Mouse (Mus musculus) midbrain, embryonic 11.5 days (tissue): ENCODE results near the gene Slc25a54. TPM values are rescaled to one million over a fixed set of nuclear protein-coding genes. Genes with fewer than 3 reads are reported as not detected.

ENCODE experiments used
- ATAC-seq: fragments of 200-750 bp; cut with Nextera tagmentation; 2 replicates; pipeline ENCODE4 v1.8.0; 2017; ENCODE audit warnings: moderate TSS enrichment, moderate library complexity; ENCODE audit not compliant: low FRiP score
- DNase-seq: peaks from one replicate; pipeline ENCODE4 v3.0.0; 2015; ENCODE audit warnings: low spot score; ENCODE audit errors: missing footprints
- H3K27ac ChIP-seq: fragments of 300-500 bp; sonication (generic); 2 replicates; pipeline ENCODE4 v1.5.1; 2014; ENCODE audit warnings: low read depth, low read length
- H3K27me3 ChIP-seq: fragments of 300-500 bp; sonication (generic); 2 replicates; pipeline ENCODE4 v1.6.1; 2014; ENCODE audit warnings: mild to moderate bottlenecking, low read length, moderate library complexity, mixed read lengths; ENCODE audit not compliant: control insufficient read depth, insufficient read depth
- H3K36me3 ChIP-seq: fragments of 300-500 bp; sonication (generic); 2 replicates; pipeline ENCODE4 v1.6.1; 2014; ENCODE audit warnings: mild to moderate bottlenecking, low read length, moderate library complexity, mixed read lengths; ENCODE audit not compliant: control insufficient read depth, insufficient read depth
- H3K4me1 ChIP-seq: fragments of 300-500 bp; sonication (generic); 2 replicates; pipeline ENCODE4 v1.6.1; 2014; ENCODE audit warnings: low read length; ENCODE audit not compliant: control insufficient read depth, insufficient read depth
- H3K4me2 ChIP-seq: fragments of 300-500 bp; sonication (generic); 2 replicates; pipeline ENCODE4 v1.6.1; 2014; ENCODE audit warnings: mild to moderate bottlenecking, moderate library complexity
- H3K4me3 ChIP-seq: fragments of 300-500 bp; sonication (generic); 2 replicates; pipeline ENCODE4 v1.5.1; 2014; ENCODE audit warnings: low read depth, low read length
- H3K9ac ChIP-seq: fragments of 300-500 bp; sonication (generic); 2 replicates; pipeline ENCODE4 v1.6.1; 2014; ENCODE audit warnings: low read length
- H3K9me3 ChIP-seq: fragments of 300-500 bp; sonication (generic); 2 replicates; pipeline ENCODE4 v1.6.1; 2016; ENCODE audit warnings: low read length; ENCODE audit not compliant: control insufficient read depth
- WGBS: fragments of 180-500 bp; shearing (Covaris S2); extraction: QIAGEN DNeasy Blood & Tissue Kit; methylation state at CpG from one replicate; pipeline ENCODE4 v1.1.7; 2014; 5-methylcytosine and 5-hydroxymethylcytosine counted together
- polyA plus RNA-seq: library from polyadenylated mRNA; unstranded; fragments of >200 nt; fragmentation: Nextera tagmentation; extraction: Ambion mirVana; gene quantifications from 2 replicates; pipeline ENCODE4 v1.2.1, GENCODE M21; 2014

The Slc25a54 gene
- polyA plus RNA-seq, 1 experiment from 2014 or later: not detected

DNA sequence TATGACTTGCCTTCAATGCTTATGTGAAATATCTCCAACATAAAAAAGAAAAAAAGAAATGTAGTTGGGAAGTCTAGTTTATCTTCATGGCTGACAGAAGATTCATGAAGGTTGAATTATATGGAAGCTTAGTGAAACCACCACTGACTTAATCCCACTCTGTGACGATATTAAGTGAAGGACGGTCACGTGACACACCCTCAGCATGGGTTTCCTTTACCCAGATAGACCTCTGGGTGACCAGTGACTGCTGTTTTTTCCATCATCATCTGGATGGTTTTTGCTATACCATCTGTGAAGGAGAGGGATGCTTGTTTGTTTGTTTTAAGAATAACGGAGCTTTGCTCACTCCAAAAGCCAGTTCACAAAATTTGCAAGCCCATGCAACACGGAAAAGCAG, 39.3 kb downstream of the Slc25a54 start:
- Histone ChIP-seq H3K4me2 (no peak overlapping the region), H3K27me3 (no peaks in the 10 kb centered on the region; the same call in 1 of the 2 replicates), H3K4me3 (no peak overlapping the region), H3K36me3 (no peaks in the 10 kb centered on the region), H3K4me1 (peaks cover 11% of the 10 kb centered on the region), H3K9ac (no peak overlapping the region), H3K27ac (no peak overlapping the region), H3K9me3 (no peaks in the 10 kb centered on the region)
- DNase-seq (no peak), ATAC-seq (no peak)
- 85% methylated on average over 5 of the region's 5 CpGs for WGBS

DNA sequence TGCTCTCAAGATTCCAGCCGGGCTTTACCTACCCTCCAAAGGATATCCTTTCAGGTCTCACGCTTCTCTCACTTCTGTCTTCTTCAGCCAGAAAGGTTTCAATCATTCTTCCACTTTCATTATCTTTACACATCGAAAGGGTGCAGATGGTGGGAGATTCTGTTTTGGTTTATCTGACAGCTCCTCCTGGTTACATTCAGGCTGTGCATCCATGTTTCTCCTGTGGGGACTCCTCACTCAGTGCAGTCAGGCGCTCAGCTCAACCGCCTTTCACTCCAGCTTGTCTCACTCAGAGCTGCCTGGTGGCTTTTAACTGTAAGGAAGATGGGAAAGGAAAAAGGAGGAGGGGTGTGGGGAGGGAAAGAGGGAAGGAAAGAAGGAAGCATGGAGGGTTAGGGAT, 39.7 kb downstream of the Slc25a54 start:
- Histone ChIP-seq H3K27me3 (no peaks in the 10 kb centered on the region; the same call in 1 of the 2 replicates), H3K36me3 (no peaks in the 10 kb centered on the region), H3K9ac (no peak overlapping the region), H3K4me2 (no peak overlapping the region), H3K4me3 (no peak overlapping the region), H3K9me3 (no peaks in the 10 kb centered on the region), H3K4me1 (peaks cover 11% of the 10 kb centered on the region), H3K27ac (no peak overlapping the region)
- WGBS: 83% methylated on average over 5 of the region's 5 CpGs
- DNase-seq (no peak), ATAC-seq (no peak)

DNA sequence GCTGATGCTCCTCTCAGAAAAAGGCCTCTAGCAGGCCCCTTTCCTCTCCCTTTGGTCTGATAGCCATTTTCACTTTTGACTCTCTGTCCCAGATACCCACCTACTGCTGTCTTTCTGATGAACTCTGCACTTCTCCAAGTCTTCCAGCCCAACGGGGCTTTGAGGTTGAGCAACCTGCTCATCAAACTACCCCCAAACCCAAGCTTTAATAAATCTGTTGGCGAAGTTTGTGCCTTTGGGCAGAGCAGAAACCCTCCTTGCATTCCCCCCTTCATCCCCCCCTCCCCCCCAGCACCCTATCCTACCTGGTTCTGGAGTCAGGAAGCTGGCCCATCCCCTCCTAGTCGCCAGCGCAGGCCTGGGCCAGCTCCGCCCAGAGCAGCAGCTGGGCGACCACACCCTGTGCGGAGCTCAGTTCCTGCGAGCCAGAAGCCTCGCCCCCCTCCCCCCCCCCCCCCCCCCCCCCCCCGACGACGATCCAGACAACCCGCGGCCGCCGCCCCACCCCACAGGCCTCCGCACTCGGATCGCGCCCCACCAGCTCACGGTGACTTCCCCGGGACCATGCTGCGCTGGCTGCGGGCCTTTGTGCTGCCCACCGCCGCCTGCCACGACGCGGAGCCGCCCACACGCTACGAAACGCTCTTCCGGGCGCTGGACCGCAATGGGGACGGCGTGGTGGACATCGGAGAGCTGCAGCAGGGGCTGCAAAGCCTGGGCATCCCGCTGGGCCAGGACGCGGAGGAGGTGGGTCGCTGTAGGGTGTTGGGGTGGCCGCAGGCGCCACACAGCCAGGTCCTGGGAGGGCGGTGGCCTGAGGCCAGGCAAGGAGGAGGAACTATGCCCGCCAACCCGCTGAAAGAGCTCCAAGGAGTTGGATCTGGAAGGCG, 42.6 kb downstream of the Slc25a54 start, which contains the start of gene Slc25a24:
Slc25a24 (plus strand) TSS at position 509 of the 890 bp plus-strand sequence.
- DNase-seq: peak; percentile 97
- Histone ChIP-seq H3K27me3 (no peaks in the 10 kb centered on the region; the same call in 1 of the 2 replicates), H3K4me3 (peak within 1 kb of the TSS; percentile 71), H3K4me2 (peak within 1 kb of the TSS; percentile 71), H3K9ac (peak within 1 kb of the TSS; percentile 98), H3K36me3 (no peaks in the 10 kb centered on the region), H3K9me3 (no peaks in the 10 kb centered on the region), H3K4me1 (peaks cover 11% of the 10 kb centered on the region), H3K27ac (peak within 1 kb of the TSS; percentile 54; the same call in 1 of the 2 replicates)
- WGBS: 2% methylated on average over 32 of the region's 49 CpGs
- peak; percentile 96 for ATAC-seq

DNA sequence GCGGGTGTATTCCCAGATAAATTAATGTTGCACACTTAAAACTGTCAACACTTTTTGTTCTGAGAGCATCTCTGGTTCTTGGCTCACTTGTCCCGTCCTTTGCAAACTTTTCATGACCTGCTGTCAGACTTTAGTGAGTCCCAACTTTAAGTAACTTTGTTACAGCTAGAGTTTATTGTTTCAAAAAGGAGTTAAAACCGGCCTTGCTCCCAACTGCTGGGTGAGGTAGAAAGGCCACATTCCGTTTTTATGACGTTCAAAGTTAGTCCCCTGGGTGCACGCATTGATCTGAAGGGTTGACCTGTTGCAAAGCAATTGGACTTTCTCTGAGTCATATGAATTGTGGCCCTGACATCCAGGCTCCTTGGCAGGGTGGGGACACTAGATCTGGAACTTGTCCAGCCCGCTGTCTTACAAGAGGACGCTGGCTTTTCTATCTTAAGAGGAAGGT, 43.3 kb downstream of the Slc25a54 start:
- peaks cover 11% of the 10 kb centered on the region for H3K4me1 ChIP-seq

DNA sequence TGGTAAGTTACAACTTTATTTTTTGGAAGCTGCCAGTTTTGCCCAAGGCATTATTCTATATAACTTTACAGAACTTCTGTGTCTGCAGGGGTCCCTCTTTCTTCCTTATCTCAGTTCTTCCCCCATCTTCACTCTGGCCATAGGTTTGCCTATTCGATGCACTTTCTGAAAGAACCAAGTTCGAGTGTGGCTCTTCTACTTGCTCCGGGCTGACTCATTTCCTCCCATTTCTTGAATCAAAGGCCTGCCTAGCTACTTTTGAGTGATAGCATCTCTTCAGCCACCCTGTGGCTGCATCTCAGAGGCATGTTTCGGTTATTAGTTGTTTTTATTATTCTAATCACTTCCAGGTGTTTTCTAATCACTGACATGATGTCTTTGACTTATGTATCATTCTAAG, 43.8 kb downstream of the Slc25a54 start:
- DNase-seq (no peak), ATAC-seq (no peak)
- Histone ChIP-seq H3K27ac (no peak overlapping the region), H3K4me1 (peaks cover 11% of the 10 kb centered on the region), H3K4me2 (peak overlapping the region; percentile 71), H3K4me3 (peak overlapping the region; percentile 71; the same call in 1 of the 2 replicates), H3K27me3 (no peaks in the 10 kb centered on the region; the same call in 1 of the 2 replicates), H3K36me3 (no peaks in the 10 kb centered on the region), H3K9ac (peak overlapping the region; percentile 98; the same call in 1 of the 2 replicates), H3K9me3 (no peaks in the 10 kb centered on the region)
- WGBS: 68% methylated on average over 4 of the region's 4 CpGs

More for the DNA sequence above, 43.3 kb downstream of the Slc25a54 start:
- WGBS: 14% methylated on average over 8 of the region's 8 CpGs
- Histone ChIP-seq H3K4me3 (peak overlapping the region; percentile 71), H3K9ac (peak overlapping the region; percentile 98), H3K27ac (no peak overlapping the region), H3K9me3 (no peaks in the 10 kb centered on the region), H3K36me3 (no peaks in the 10 kb centered on the region), H3K27me3 (no peaks in the 10 kb centered on the region; the same call in 1 of the 2 replicates), H3K4me2 (peak overlapping the region; percentile 71)
- DNase-seq (peak; percentile 95), ATAC-seq (0 out of 2 replicates have a peak, but pooled peaks have one; percentile 8)

DNA sequence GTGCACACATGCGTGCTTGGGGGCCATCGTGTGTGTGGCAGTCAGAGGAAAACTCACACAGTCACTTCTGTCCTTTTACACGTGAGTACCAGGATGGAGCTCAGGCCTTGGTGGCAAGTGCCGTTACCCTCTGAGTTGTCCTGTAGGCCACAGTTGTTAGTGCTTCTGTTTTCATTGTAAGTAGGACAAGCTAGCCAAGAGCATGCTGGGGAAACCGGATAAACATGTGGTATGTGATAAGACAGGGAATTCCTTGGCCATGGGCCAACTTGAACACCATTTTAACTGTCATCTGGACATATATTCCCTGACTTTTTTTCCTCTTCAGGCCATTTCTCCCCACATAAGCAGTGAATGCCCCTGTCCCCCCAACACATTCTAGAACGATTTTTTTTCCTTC, 45.3 kb downstream of the Slc25a54 start:
- no peak overlapping the region for H3K4me2 ChIP-seq
- no peak for ATAC-seq
- 85% methylated on average over 6 of the region's 6 CpGs for WGBS

DNA sequence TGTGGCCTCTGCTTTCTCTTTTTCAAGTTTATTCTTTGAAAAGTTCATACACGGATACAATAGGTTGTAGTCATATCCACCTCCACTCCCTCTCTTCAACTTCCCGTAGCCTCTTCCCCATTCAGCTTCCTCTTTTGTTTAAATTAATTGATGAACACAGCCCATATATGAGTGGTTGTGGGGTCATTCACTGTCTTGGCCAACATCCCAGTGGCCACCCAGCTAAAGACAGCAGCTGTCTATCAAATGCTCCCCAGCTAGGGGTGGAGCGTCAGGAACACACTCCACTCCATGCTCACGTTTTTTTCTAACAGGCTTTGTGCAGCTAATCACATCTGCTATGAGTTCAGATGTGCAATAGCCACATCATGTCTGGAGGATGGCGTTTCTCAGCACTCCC, 49.5 kb downstream of the Slc25a54 start:
- Histone ChIP-seq H3K27me3 (no peaks in the 10 kb centered on the region), H3K36me3 (no peaks in the 10 kb centered on the region), H3K9me3 (no peaks in the 10 kb centered on the region), H3K9ac (no peak overlapping the region), H3K4me2 (no peak overlapping the region), H3K27ac (no peak overlapping the region), H3K4me3 (no peak overlapping the region), H3K4me1 (no peaks in the 10 kb centered on the region)
- no peak for DNase-seq
- no peak for ATAC-seq
- WGBS: 80% methylated on average over 5 of the region's 5 CpGs

More for the DNA sequence above, 45.3 kb downstream of the Slc25a54 start:
- Histone ChIP-seq H3K9ac (no peak overlapping the region), H3K27ac (no peak overlapping the region), H3K4me3 (no peak overlapping the region), H3K9me3 (no peaks in the 10 kb centered on the region), H3K27me3 (no peaks in the 10 kb centered on the region; the same call in 1 of the 2 replicates), H3K4me1 (peaks cover 11% of the 10 kb centered on the region), H3K36me3 (no peaks in the 10 kb centered on the region)
- no peak for DNase-seq

DNA sequence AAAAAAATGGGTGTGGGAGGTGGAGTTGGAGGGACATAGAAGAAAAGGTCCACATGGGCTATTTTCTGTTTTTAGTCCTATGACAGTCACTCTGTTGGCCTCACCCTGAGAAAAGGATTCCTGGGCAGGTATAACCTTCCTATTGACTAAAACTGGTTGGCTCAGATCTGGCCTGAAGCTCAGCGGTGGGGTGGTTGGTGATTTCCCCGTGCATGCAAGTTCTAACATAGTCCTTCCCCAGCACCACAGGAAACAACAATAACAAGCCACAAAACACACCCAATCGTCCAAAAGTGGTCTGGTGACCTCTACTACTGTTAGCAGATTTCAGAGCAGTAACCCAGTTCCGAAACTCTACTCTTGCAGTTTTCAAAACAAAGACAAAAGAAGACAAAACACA, 52.7 kb downstream of the Slc25a54 start:
- no peak for ATAC-seq
- Histone ChIP-seq H3K9ac (no peak overlapping the region), H3K4me1 (no peaks in the 10 kb centered on the region), H3K27ac (no peak overlapping the region), H3K36me3 (no peaks in the 10 kb centered on the region), H3K4me2 (no peak overlapping the region), H3K9me3 (no peaks in the 10 kb centered on the region), H3K27me3 (no peaks in the 10 kb centered on the region), H3K4me3 (no peak overlapping the region)
- 86% methylated on average over 4 of the region's 4 CpGs for WGBS
- DNase-seq: no peak

DNA sequence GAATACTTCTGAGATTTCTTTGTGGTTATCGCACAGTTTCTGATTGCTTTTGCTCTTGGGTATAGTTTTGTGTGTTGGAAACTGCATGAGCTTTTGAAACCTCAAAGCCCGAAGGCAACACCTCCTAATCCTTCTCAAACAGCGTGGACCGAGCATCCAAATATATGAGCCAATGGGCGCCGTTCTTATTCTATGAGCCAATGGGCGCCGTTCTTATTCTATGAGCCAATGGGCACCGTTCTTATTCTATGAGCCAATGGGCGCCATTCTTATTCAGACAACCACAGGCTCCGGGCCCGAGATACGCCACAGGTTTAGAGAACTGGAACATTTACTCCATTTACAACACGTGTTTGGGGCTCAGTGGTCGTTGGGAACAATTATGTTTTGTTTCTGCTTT, 53.8 kb downstream of the Slc25a54 start:
- Histone ChIP-seq H3K27ac (no peak overlapping the region), H3K4me2 (no peak overlapping the region), H3K9ac (no peak overlapping the region), H3K9me3 (no peaks in the 10 kb centered on the region), H3K36me3 (no peaks in the 10 kb centered on the region), H3K4me3 (no peak overlapping the region), H3K4me1 (no peaks in the 10 kb centered on the region), H3K27me3 (no peaks in the 10 kb centered on the region)
- WGBS: 95% methylated on average over 15 of the region's 15 CpGs
- ATAC-seq: no peak
- no peak for DNase-seq
